Mouse (Mus musculus): ENCODE data around the gene Ucn2. TPM values are rescaled to one million over a fixed set of nuclear protein-coding genes. Genes with fewer than 3 reads are reported as not detected.
A peak's percentile ranks its signal among the peaks of the same experiment; 100 is the strongest.

The Ucn2 gene
- total RNA-seq, 2 experiments from 2014 or later = not detected

DNA sequence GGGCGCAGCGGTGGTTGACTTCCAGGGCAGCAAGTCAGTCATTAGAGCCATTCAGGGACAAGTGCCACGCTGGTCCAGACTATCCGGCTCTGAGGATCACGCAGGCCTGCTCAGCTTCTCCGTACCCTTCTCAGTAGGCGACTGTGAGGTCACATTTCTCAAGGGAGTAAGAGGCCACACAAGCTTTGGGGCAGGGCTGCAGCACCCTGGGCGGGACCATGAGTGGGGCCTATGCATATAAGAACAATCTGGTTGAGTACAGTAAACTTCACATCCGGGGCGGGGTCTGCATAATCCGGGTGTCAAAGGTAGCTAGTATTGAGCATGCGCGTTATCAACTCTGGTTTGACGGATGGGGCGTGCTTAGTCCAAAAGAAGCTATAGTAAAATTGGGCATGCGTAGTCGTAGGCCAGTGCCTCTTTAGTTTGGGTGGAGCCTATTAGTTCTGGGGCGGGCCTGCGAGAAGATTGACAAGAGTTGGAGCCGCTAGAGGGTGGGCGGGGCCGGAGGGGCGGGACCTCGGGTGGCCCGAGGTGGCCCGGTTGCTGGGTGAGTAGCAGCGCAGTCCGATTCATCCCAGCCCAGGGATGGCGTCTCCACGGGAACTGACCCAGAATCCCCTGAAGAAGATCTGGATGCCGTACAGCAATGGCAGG is 5.7 kb downstream of the Ucn2 start, which contains the start of gene Pfkfb4:
Pfkfb4 (plus strand) TSS at position 351 of the 657 bp plus-strand sequence.
- peak; percentile 80 for ATAC-seq (ENCODE audit: poor library complexity, severe bottlenecking)

DNA sequence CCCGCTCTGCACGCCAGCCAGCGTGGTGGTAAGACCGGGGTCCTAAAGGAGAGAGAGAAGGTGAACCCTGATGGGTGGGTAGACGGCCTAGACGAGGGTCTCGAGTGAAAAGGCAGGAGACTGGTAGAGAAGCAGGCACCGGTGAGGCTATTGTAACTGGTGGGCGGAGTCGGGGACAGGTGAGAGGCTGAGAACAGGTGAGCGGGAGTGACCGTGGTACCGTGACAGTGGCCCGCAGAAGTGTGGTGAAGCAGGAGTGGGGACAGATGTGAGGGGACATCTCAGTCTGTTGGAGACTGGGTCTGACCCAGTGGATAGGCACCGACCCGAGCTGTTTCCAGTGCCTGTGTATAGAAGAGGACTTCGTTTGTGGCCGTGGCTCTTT is 6.3 kb downstream of the Ucn2 start:
- no peak; the same call in 1 of the 2 replicates for ATAC-seq (ENCODE audit: poor library complexity, severe bottlenecking)

DNA sequence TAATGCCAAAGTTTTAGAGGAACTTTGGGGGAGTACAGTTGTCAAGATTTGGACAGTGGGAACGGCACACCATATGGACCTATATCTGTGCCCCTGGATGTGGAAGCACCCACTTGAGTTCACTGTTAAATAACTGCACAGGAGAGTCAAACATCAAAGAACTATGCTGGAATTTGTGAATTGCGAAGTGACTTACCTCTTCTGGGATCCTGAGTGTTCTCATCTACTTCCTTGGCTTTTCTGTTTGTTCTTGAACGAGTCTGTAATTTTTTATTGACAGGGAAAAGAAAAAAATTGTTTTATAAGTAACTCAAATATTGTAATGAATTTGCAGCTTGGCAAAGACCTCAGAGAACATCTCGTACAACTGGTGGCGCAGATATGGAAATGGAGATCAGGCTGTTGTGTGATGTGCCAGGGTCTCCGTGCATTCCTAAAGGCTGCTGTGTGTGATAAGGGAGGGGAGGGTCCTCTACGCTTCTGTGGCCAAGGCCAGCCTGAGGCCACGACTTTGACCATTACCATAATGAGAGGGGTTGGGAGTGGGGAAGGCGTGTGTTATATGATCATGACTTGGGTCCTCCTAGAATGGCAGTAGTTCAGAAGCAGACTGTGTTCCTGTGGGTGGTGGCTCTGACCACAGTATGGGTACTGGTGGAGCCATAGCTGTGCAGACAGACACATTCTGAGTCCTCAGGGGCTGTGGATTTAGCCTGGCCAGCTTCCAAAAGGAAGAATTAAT is 7.0 kb downstream of the Ucn2 start:
- no peak for ATAC-seq (ENCODE audit: poor library complexity, severe bottlenecking)

DNA sequence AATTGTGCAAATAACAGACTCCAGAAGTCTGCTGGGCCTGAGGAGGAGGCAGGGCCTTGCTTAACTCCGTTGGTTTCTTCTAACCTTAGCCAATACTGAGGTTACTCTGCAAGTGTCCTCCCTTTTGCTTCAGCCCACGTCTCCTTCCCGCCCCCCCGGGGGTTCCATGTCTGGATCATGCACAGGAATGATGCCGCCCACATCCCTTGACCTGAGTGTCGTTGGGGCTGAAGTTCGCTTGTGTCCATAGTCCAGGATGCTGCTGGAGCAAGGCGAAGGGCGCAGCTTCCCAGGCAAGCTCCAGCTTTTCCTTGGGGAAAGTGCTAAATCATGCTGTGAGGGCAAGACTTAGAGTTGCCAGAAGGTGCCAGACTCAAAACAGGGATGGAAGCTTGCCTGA is 10.6 kb downstream of the Ucn2 start:
- no peak for ATAC-seq (ENCODE audit: poor library complexity, severe bottlenecking)

DNA sequence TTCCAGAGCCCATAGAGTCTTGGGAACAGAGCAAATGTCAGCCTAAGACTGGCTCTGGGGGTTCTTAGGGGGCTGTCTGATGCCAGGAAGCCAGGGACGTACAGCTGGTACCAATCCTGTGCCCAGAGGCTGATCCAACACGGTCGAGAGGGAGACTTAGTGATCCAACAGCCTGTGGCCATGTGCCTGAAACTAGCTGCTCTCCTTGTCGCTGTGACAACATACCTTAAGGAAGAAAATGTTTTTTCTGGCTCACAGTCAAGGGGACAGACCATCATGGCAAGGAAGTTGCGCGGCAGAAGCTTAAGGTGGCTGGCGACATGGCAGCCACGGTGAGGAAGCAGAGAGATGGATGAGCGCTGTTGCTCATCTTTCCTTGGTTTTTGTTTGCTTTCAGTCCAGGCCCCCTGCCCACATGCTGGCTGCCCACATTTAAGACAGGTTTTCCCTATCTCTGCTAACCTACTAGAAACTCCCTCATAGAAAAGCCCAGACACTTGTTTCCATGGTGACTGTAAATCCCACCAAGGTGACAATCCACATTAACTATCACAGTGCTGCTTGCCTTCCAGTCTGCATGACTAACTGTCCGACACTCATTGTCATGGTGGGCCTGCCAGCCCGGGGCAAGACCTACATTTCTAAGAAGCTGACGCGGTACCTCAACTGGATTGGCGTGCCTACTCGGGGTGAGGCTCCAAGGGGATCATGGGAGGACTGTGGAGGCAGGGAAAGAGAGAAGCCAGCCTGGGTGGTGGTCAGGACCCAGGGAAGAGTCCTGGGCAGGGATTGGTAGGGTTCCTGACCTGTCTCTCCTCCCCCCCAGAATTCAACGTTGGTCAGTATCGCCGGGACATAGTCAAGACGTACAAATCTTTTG is 12.7 kb downstream of the Ucn2 start:
- ATAC-seq (ENCODE audit: poor library complexity, severe bottlenecking) = peak; percentile 3

DNA sequence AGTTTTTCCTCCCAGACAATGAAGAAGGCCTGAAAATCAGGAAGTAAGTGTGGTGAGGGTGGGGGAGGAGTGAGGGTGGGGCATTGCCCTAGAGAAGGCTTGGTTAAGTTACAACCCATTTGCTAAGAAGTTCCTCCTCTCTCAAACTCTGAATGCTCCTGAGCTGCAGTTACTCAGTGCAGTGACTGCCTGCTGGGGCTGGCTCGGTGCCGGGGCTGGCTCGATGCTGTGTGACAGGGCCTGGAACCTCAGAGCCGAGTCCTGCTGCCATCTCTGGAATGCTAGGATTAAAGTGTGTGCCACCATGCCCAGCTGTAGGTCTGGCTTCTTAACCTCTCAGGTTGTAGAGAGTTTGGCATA is 13.3 kb downstream of the Ucn2 start:
- peak; percentile 69 for ATAC-seq (ENCODE audit: poor library complexity, severe bottlenecking)

DNA sequence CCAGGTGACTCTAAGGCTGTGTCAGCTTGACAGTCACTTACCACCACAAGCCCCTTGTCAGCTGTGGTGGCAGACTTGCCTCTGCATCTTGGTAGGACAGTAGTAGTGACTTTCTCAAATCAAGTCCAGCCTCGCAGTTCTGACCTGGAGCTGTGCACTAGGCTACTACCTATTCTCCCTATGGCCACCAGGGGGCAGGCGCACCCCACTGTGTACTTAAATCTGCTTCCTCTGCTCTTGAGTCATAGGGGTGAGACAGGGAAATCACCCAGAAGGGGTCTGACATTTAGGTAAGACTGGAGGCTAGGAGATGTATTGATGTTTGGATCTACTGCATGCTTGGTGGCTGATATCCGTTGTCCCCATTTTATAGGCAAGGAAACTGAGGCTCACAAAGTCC is 14.9 kb downstream of the Ucn2 start:
- ATAC-seq (ENCODE audit: poor library complexity, severe bottlenecking) = peak; percentile 70

DNA sequence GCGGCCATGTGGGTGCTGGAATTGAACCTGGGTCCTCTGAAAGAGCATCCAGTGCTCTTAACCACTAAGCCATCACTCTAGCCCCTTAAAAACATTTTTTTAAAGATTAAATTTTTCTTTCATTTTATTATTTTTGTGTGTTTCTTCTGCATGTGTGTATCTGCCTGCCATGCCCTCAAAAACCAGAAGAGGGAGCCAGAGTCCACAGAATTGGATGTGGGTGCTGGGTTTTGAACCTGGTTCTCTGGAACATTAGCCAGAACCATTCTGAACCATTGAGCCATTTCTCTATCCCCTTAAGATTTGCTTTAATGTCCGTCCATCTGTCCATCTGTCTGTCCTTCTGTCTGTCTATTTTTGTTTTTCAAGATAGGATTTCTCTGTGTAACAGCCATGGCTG is 17.4 kb downstream of the Ucn2 start:
- 0 out of 2 replicates have a peak, but pooled peaks have one; percentile 37 for ATAC-seq (ENCODE audit: poor library complexity, severe bottlenecking)

DNA sequence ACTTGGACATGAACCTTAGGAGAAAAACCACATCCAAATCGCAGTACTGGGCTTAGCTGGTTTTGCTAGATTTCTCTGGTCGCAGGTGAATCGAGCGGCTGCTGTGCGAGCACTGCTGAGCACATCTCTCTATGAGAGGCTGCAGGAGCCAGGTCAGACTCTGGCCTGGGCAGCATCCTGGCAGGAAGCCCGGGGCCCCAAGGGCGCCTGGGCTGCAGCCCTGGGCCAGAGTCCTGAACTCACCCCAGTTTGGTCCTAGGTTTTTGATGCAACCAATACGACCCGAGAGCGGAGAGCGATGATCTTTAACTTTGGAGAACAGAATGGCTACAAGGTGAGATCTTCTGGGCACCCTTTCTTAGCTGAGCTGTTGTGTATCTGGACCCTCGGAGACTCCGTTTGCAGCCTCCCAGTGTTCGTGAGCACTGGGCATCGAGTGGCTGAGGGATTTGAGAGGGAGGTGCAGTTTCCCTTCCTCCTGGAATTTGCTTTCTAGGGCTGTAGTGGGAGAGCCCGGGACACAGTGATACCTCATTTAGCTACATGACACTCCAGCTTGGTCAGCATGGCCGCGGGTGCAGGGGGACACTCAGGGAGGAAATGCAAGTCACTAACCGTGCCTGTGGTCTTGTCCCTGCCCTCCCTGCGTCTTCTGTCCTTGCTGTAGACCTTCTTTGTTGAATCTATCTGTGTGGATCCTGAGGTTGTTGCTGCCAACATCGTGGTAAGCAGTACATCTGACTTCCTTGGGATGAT is 21.4 kb downstream of the Ucn2 start:
- ATAC-seq (ENCODE audit: poor library complexity, severe bottlenecking) = no peak

DNA sequence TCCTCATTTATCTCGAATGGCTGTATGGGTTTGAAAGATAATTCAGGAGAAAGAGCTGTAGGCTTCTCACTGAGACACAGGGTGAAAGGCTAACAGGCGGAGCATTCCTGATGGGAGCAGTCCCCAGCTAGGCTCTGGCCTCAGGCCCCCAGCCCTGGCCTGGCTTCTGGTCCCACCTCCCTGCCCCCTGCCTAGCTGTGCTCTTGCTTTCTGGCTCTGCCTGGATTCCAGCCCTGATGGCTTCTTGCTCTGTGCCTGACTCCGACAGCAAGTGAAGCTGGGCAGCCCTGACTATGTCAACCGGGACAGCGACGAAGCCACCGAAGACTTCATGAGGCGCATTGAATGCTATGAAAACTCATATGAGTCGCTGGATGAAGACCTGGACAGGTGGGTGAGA is 22.3 kb downstream of the Ucn2 start:
- ATAC-seq (ENCODE audit: poor library complexity, severe bottlenecking) = no peak

DNA sequence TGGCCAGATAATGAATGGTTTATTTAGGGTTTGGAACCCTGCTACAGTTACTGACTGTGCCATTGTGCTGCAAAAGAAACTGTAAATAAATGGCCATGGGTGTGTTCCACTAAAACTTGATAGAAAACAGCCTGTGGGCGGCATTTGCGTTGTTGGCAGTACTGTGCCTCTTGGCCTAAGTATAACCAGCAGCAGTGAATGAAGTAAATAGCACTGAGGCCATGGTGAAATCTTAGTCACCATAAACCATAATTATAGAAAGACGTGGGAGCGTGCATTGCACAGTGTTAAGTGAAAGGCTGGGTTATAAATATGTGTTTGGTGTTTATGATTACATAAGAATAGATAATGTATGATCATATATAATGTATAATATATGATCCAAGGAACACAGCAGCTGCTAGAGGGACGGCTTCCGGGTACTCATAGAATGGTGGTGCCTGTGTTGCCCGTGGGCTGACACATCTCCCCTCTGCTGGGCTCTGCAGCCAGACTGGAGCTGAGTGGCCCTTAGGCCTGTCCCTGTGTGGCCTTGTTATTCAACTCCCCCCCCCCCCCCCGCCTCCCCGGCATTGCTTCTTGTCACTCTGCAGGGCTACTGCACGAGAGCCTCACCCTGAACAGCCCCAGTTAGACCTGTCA is 23.3 kb downstream of the Ucn2 start:
- no peak for ATAC-seq (ENCODE audit: poor library complexity, severe bottlenecking)

DNA sequence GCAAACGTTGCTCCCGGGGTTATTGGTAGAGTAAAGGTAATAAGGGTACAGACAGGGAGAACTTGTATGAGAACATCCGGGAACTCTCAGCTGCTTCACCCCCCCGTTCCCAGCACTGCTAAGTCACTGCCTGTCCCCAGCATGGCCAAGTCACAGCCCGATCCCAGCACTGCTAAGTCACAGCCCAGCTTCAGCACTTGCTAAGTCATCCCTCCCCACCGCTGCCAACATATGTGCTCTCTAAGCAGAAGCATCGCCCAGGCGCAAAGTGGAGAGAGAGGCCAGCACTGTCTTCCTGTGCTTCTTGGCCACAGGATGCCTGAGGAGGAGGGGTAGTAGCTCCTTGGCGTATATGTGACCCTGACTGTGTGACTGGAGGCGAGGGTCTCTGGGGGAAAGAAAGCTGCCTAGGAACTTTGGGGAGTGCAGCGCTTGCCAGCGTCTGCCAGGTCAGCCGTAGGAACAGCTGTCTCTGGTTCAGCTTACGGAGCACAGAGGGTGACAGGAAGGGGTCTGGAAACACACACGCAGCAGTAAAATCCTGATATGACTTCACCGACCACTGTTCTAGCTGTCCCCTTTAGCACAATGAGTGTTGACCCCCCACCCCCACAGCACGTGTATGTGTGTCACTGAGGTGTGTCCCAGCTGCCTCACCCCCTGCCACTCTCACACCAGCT is 24.0 kb downstream of the Ucn2 start:
- peak; percentile 98 for ATAC-seq (ENCODE audit: poor library complexity, severe bottlenecking)

DNA sequence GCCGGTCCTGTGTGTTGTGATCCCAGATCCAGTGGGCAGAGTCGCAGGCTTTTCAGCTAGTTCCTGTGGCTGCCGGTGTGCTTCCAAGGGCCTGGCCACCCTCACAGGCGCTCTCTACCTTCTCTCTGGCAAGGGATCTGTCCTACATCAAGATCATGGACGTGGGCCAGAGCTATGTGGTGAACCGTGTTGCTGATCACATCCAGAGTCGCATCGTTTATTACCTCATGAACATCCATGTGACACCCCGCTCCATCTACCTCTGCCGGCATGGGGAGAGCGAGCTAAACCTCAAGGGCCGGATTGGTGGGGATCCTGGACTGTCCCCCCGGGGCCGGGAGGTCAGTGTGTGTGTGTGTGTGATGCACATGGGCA is 24.5 kb downstream of the Ucn2 start:
- ATAC-seq (ENCODE audit: poor library complexity, severe bottlenecking) = no peak

DNA sequence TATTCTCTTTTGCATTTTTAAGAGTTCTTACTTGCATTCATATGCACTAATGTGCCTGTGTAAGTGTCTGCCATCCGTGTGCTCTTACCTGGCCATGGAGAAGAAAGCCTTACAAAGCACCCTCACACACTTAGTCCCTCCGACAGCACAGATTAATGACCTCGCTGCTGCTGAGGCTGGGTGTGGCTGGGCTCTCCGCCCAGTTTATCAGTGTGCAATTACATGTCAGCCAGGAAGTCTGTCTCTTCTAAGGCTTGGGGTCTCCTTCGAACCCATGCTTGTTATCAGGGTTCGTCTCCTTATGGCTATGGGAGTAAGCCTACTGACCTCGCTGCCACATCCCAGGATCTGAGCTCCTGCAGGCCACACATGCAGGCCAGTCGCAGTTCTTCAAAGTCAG is 29.6 kb downstream of the Ucn2 start:
- ATAC-seq (ENCODE audit: poor library complexity, severe bottlenecking) = no peak

DNA sequence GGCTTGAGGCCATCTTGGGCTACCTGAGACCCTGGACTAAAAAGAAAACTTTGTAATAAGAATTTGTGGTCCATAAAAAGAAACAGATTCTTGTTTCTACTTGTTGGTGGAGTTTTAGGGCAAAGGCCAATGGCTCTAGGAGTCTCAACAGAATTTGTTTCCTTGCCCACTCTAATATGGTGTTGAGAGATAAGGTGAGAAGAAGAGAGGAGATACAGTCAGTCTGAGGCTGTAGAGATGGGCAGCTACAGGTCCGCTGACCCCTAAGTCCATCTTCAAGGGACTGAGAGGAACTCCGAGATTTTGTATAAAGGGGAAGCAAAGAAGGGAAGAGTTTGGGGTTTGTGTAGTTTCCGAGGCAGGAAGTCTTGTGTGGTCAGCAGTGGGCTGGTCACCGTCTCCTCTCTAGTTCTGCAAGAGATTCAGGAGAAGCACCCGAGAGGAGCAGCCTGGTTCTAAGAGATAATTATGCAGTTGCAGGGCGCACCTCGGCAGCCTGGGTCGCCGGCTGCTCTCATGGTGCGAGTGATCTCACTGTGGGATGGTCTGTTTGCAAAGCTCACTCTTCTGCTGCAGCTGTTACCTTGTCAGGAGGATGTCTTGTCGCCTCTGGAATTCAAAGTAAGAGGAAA is 31.3 kb downstream of the Ucn2 start:
- ATAC-seq (ENCODE audit: poor library complexity, severe bottlenecking) = peak; percentile 79

DNA sequence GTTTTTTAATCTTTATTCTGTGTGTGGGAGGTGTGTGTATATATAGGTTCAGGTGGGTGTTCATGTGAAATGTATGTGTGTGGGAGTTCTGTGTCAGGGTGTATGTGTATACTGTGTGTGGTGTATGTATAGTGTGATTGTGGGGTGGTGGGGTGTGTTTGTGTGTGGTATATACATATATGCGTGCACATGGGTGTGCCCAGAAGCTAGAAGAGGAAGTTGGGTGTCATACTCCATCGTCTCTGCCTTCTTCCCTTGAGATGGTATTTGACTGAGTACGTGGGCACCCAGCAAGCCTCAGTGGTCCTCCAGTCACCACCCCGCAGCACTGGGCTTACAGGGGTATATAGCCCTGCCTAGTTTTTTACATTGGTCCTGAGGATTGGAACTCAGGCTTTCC is 35.6 kb downstream of the Ucn2 start:
- peak; percentile 77 for ATAC-seq (ENCODE audit: poor library complexity, severe bottlenecking)

DNA sequence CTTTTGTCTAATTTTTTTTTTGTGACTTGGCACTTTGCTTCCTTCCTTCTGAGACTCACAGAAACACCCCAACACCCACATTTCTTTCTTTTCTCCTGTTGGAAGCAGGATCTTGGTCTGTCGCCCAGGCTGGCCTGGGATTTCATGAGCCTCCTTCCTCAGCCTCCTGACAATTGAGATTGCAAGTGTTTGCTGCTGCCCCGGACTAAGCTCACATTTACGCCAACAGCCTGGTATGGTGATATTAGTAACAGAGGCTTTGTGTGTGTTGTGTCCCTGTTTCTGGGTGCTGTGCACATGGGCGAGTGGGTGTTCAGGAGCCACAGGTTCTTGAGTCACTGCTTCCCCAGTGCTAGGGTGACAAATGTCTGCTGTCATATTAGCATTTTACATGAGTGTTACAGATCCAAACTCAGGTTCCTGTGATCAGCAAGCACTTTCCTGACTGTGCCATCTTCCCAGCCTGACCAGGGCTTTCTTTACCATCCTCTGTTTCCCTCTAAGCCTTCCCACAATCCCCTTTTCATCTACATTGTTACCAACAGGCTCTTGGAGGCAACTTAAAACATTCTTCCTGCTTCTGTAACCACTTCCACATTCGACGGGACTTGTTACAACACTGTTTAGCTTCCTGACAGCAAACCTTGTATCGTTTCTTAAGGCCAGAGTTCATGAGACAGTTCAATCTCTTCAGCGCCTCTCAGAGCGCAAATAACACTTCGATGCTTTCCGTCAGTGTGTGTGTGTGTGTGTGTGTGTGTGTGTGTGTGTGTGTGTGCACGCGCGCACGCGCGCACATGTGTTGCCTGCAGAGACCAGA is 37.3 kb downstream of the Ucn2 start:
- peak; percentile 84 for ATAC-seq (ENCODE audit: poor library complexity, severe bottlenecking)

DNA sequence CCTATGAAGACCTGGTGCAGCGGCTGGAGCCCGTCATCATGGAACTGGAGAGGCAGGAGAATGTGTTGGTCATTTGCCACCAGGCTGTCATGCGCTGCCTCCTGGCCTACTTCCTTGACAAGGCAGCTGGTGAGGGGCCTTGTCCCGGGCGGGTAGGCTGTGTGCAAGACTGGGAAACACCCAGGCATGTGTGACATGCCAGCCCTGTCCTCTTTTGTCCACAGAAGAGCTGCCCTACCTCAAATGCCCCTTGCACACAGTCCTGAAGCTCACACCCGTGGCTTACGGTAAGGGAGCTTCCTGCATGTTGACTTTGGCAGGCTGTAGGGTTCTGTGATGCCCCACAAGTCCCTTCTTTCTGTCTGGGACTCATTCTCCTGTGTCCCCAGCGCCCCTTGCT is 41.7 kb downstream of the Ucn2 start:
- ATAC-seq (ENCODE audit: poor library complexity, severe bottlenecking) = no peak

DNA sequence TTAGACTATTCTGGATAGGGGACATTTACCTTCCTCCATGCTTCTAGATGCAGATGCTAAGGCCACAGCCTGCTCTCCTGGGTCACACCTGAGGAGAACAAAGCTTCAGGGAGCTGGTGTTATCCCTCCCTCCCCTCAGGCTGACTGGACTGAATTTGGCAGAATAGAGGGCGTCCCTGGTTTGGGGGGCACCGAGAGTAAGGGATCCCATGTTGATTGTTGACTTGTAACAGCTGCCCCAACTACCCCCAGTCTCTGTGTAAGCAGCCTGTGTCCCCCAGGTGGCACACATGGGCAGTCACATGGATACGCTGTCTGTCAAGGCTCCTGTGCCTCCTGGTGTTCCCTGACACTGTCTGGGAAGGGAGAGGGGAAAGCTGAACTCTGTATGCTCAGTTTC is 42.6 kb downstream of the Ucn2 start:
- ATAC-seq (ENCODE audit: poor library complexity, severe bottlenecking) = no peak
